Mouse (Mus musculus) kidney, postnatal 4 days (tissue): Measurements from ENCODE around the gene Gltpd2.
"Not testable (repeated sequence)": the region's sequence is repeated elsewhere in the genome, so short reads cannot be mapped to it uniquely, and the experiment has no call there.

Experiments used
- DNase-seq, 2 experiments: peaks; one replicate each; pipeline ENCODE4 v3.0.0; 2021; ENCODE audit warnings: mixed read lengths in 2 of 2

Gltpd2 gene

GRCm38 (mm10) chr11:70518923-70519322, at the start of gene Gltpd2:
Gene Gltpd2 (plus strand): TSS chr11:70519196.
- no peak for DNase-seq

- no peak for DNase-seq
These were observed 49.2 kb upstream of the Gltpd2 start for GRCm38 (mm10) chr11:70469764-70470163.

GRCm38 (mm10) chr11:70472716-70473115, 46.3 kb upstream of the Gltpd2 start:
- no peak for DNase-seq

GRCm38 (mm10) chr11:70473291-70473690, 45.7 kb upstream of the Gltpd2 start:
- not testable (repeated sequence) for DNase-seq

DNA sequence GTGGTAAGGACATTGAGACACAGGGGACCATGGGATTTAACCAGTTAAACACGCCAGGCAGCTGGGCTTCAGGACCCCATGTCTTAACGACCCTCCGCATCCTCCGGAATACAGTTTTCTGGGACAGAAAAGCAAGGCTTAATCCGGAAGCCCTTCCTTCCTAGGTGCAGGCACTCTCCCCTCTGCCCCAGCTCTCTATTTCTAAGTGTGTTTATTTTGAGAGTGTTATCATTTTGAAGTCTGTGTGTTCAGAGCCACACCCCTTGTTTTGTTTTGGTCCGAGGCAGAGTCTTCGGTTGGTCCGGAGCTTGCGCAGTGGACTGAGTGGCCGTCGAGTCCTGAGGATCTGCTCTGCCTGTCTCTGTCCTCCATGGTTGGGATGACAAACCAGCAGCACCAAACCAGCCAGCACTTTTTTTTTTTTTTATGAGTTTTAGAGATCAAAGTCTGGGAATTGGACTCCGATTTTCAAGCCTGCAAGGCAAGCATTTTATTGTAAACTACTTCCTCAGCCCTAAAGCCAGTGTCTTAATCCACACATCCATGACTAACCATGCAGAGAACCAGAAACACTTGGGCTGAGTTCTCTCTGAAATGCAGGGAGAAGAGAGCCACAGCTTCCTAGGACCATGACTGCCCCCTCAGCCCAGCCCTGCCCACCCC, 44.0 kb upstream of the Gltpd2 start:
- peak in 1 of 2 experiments; percentile 42 for DNase-seq

GRCm38 (mm10) chr11:70485498-70485897, 33.5 kb upstream of the Gltpd2 start:
- DNase-seq, result peak; percentile 33 to 54

DNA sequence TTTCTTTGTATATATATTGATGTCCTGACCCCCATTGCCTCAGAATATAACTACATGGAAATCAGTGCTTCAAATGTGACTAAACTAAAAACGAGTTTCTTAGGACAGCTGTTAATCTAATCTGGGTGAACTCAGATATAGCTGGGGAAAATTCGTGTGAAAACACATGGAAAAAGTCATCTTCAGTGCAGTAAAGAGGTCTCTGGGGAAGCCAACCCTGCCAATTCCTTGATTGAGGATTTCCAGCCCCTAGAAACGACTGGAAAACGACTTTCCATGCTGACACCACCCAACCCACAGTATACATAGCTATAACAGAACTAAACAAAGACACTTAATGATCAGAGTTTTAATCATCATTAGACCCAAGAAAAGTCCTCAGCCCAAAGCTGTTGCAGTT, 31.2 kb upstream of the Gltpd2 start:
- DNase-seq, result peak in 1 of 2 experiments; percentile 24

DNA sequence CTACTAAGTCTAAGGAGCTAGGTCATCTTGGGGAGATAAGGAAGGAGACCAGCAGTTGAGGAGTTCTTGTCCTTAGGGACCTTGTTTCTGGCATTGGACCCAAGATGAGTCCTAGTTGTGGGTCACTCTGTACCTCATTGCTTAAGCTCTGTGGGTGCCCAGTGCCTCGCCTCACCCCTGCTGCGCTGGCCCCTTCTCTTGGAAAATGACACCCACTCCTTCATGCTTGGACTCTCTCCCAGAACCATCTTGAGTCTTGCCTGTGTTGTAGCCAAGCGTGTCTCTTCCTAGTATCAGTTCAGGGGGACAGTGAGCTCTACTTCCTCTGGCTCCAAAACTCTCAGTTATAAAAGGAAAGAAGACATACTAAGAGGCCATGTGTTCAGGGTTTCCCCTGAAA, 29.9 kb upstream of the Gltpd2 start:
- no peak for DNase-seq

GRCm38 (mm10) chr11:70489684-70490083, 29.3 kb upstream of the Gltpd2 start:
- no peak for DNase-seq

DNA sequence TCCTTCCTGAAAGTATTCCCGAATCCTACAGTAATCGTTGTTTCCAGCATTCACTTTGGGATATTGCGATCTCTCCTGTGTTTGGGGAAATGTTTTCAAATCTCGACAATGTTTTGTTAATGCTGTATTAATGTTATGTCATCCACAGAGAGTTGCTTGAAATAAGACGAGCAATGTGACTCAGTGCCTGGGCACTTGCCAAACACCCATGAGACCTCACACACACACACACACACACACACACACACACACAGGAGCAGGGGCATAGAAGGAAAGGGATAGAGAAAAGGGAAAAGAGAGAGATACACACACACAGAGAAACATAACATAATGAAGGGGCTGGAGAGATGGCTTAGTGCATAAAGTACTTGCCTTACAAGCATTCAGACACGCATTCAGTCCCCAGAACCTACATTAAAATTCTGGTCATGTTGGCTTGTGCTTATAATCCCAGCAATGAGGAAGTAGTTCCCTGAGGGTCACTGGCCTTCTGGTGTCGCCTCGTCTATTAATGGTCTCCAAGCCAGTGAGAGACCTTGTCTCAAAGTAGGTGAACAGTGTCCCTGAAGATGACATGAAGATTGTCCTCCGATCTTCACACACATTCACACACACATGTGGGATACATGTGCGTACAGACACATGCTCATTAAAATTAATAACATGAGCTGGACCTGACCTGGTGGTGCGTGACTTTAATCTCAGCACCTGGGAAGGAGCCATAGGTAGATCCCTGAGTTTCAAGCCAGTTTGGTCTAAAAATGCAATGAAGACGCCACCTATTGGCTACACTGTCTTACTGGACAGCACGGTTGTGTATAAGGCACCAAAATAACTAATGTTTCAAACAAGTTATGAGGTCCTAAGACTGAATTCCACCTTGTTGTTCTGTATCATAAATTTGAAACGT, 19.2 kb upstream of the Gltpd2 start:
- peak; percentile 31 to 50 for DNase-seq

DNA sequence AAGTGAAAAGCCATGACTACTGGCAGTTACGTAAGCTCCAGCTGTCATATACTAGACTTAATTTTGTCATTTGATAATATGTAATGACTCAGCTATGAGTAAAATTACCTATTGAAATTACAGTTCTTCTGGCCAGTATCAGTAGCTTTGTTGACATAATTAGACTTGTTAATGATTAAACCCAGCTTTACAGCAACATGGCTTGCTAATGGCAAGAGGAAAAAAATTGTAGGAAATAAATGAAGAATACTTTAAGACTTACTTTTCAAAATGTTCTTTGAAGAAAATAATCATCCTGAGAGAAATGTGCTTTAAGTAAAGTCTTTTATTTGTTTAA, 18.6 kb upstream of the Gltpd2 start:
- DNase-seq, result no peak

- no peak for DNase-seq
These were observed 17.0 kb upstream of the Gltpd2 start for GRCm38 (mm10) chr11:70502018-70502417.

DNA sequence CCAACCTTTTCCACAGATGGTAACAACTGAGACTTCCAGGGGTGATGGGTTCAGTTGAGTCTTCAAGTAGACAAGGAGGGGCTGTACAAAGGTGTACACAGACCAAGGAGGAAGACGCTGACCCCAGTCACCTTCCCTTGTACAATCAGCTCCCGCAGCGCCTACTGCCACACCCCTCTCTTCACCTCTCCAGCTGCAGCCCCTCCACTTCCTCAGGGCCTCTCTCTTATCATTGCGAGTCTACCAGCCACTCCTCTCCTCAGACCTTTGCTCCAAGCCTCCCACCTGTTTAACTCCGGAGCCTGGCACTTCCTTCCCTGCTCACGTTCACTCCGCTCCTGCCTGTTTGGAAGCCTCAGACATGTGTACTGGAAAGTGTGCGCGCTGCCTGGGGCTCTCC, 14.0 kb upstream of the Gltpd2 start, which contains the start of gene Tm4sf5:
Gene Tm4sf5, plus strand, starts transcription at position 275 of the 400 bp plus-strand sequence.
- DNase-seq, result no peak

- DNase-seq, result peak; percentile 86 to 88
These were observed 12.6 kb upstream of the Gltpd2 start for GRCm38 (mm10) chr11:70506385-70506784.

DNA sequence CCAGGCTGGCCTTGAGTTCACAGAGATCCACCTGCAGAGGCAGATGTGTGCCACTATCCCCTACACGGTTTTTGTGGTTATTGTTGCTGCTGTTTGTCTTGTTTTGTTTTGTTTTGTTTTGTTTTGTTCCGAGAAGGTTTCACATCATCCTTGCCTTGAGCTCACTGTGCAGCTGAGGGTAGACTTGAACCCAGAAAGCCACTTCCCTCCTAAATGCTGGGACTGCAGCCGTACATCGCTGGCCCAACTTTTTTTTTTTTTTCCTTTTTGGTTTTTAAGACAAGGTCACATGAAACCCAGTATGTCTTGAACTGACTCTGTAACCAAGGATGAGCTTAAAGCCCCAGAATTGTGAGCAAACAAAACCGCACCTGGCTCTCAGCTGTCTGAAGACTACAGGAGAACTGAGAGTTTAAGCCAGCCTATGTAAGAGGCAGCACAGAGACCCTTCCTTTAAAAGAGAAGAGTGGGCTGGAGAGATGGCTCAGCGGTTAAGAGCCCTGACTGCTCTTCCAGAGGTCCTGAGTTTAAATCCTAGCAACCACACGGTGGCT, 12.0 kb upstream of the Gltpd2 start:
- no peak for DNase-seq

GRCm38 (mm10) chr11:70509753-70510564, 9.0 kb upstream of the Gltpd2 start:
- DNase-seq, result peak; percentile 64 to 70

- DNase-seq, result no peak
These were observed 7.8 kb upstream of the Gltpd2 start for GRCm38 (mm10) chr11:70511242-70511641.

DNA sequence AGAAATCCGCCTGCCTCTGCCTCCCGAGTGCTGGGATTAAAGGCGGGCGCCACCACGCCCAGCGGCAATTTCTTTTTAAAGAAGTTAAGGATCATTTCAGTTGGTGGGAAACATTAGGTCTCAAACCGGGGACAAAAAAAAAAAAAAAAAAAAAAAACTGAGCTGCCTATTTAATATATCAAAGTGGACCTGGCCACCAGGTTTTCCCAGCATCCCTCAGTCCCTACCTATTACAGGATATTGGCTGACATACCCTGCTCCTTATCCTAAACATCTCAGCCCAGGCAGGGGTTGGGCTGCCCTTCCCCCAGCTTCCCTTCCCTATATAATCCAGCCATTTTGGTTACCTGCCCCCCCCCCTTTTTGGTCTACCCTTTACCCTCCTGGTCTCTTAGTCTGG, 7.2 kb upstream of the Gltpd2 start:
- no peak for DNase-seq

DNA sequence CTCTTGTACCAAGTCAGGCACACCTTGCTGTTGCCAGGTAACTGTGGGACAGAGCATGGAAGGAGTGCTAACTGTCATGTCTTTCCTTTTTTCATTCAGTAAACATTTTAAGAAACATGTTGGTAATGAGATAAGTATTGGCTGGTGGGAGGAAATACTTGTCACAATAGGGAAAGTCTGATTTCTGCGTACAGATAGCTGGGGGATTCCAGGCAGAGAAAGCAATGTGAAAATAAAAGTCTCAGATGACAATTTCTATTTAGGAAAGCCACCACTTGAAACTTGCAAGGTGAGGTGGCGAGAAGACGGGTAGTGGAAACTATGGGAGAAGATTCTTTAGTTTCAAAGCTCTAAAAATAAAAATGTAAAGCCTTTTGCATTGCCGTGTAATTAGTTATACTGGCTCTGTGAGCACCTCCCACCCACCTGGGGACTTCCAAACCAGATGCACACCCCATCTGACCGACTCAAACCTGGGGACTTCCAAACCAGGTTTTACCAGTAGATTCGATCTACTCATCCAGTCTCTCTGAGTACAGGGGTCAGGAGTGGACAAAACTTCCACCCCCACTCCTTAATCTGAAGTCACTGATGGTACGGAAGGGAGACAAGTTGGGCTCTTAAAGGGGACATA, 6.2 kb upstream of the Gltpd2 start:
- DNase-seq, result no peak

GRCm38 (mm10) chr11:70513520-70513919, 5.5 kb upstream of the Gltpd2 start:
- DNase-seq, result peak; percentile 16 to 26

- no peak for DNase-seq
These were observed 4.7 kb upstream of the Gltpd2 start, which contains the start of gene Vmo1 for GRCm38 (mm10) chr11:70514288-70514687. Gene Vmo1 (minus strand): TSS chr11:70514616.

GRCm38 (mm10) chr11:70516352-70516751, 2.6 kb upstream of the Gltpd2 start:
- DNase-seq, result peak; percentile 32 to 43
